Mouse (Mus musculus) embryonic fibroblast, embryonic 13.5 days (primary cell): Measurements from ENCODE around the gene Mpzl1. TPM values are rescaled to one million over a fixed set of nuclear protein-coding genes. Genes with fewer than 3 reads are reported as not detected.
"Not testable (repeated sequence)": the region's sequence is repeated elsewhere in the genome, so short reads cannot be mapped to it uniquely, and the experiment has no call there.

Experiments used
- H3K27ac ChIP-seq: 2 replicates; pipeline ENCODE4 v1.5.1; 2012; ENCODE audit warnings: low read length, control low read depth, inconsistent platforms; ENCODE audit not compliant: insufficient read depth
- H3K4me1 ChIP-seq: 2 replicates; pipeline ENCODE4 v1.6.1; 2011; ENCODE audit warnings: low read length; ENCODE audit not compliant: control insufficient read depth, insufficient read depth
- H3K4me3 ChIP-seq: 2 replicates; pipeline ENCODE4 v1.5.1; 2011; ENCODE audit warnings: mild to moderate bottlenecking, control low read depth, low read length; ENCODE audit not compliant: insufficient read depth
- CTCF ChIP-seq: IDR thresholded peaks from 2 replicates; pipeline ENCODE4 v1.5.1; 2011; ENCODE audit warnings: mild to moderate bottlenecking, control low read depth, low read length, moderate library complexity, borderline replicate concordance; ENCODE audit not compliant: insufficient read depth
- POLR2A ChIP-seq: IDR thresholded peaks from 2 replicates; pipeline ENCODE4 v1.6.1; 2011; ENCODE audit warnings: low read depth, mild to moderate bottlenecking, control low read depth, low read length, moderate library complexity
- polyA plus RNA-seq: library from polyadenylated mRNA; stranded (reverse); fragments of >200 nt; gene quantifications from 2 replicates; pipeline ENCODE4 v1.2.4, GENCODE M21; 2011; ENCODE audit warnings: low read depth; ENCODE audit not compliant: missing spikeins, insufficient read length

The Mpzl1 gene
- polyA plus RNA-seq: 65.4 and 89.6 TPM in 2 replicates

DNA sequence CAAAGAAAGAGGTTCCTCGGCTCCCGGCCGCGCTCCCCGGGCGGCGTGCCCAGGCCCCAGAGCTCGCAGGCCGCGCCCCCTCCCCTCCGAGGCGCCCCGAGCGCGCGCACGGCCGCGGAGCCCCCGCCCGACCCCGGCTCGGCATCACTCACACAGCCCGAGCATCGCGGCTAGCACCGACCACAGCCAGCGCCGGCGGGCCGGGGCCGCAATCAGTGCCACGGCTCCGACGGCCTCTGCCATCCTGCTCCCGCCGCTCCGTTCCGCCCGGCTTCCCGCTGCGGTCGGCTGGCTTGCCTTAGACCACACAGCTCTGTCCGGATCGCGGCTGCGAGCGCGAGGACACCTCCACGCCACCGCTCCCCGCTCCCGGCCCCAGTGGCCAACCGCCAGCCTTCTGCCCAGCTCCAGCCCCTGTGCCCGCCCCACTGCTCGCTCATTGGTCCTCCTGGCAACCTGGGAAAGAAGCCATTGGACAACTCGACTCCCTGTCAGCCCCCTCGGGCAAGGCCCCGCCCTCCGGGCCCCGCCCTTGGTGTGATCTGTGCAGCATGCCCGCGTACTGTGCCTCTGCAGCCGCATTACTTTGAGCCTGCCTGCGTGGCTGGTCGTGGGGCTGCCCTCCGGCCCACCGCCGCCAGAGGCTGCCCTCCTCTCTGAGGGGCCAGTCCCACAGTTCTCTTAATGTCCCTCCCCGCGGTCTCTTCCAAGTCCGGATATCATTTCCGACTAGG, at the start of gene Mpzl1:
TSS of gene Mpzl1 (minus strand) at position 388 of the 734 bp plus-strand sequence.
- Histone ChIP-seq H3K4me1 (peaks cover 7% of the 10 kb centered on the region; the same call in 1 of the 2 replicates), H3K4me3 (peak within 1 kb of the TSS; percentile 87), H3K27ac (peak within 1 kb of the TSS; percentile 60)
- TF ChIP-seq POLR2A (peak; percentile 95), CTCF (no peak)

DNA sequence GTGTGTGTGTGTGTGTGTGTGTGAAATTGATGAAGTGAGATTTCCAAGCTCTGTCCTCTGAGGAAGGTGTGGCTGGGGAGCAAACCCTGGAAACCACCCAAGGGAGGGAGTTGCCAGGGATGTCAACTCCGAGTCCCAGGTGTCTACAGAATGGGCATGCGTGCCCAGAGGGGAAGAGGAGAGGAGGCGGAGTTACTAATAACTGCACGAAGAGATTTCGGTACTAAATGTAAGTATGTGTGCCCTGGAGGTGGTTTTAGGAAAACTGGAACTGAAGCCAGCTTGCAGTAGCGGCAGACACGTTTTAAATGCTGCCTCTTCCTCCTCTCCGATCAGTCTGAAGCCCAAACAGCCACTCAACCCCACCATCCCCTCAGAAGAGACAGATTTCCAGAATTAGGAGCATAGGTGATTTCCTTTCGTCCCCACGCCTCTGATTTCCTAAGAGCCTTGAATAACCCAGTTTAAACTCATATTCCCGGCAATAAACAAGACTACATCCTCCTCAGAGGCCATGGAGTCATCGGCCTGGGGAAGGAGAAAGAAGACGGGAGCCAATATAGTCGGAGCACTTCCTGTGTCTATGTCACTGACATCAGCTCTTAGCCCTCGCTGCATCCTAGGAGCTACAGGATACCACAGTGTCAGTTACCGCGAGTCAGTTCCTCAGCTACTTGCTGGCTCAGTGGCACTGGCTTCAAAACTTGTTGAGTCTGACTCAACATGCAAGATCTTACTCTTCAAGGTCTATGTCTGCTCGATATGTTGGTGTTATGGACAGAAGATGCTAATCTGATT, 47.9 kb upstream of the Mpzl1 start:
- H3K4me3 ChIP-seq: no peak overlapping the region
- no peak overlapping the region for H3K27ac ChIP-seq
- H3K4me1 ChIP-seq: no peaks in the 10 kb centered on the region
- TF ChIP-seq POLR2A (no peak), CTCF (no peak)

DNA sequence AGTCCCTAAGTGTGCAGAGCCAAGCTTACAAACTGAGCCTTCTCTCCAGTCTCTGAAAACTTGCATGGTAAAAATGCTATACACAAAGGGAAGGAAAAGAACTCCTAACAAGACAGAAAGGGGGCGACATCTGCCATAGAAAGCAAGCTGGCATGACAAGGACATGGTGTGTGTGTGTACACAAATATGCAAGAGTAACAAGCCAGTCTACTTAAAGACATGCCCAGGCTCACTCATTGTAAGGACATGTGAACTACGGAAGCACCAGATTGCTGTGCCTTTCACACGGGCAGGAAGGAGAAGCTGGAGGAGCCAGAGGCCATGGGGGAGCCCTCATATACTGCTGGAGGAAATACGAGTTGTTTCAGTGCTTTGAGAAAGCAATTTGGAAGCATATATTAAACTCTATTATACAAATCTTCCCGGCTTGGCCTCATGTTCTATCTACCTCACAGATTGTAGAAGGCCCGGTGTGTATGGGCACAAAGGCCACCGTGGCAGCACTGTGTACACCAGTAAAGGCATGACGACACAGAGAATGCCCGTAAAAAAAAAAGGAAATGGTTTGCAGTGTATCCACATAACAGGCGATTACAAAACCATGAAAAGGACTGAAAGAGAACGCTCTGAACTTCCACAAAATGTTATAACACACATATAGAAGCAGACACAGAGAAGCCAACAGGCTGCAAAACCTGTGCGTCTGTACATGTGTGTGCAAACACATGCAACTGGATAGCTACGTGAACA, 46.9 kb upstream of the Mpzl1 start:
- H3K4me3 ChIP-seq: no peak overlapping the region
- TF ChIP-seq POLR2A (no peak), CTCF (no peak)
- no peaks in the 10 kb centered on the region for H3K4me1 ChIP-seq
- H3K27ac ChIP-seq: no peak overlapping the region

DNA sequence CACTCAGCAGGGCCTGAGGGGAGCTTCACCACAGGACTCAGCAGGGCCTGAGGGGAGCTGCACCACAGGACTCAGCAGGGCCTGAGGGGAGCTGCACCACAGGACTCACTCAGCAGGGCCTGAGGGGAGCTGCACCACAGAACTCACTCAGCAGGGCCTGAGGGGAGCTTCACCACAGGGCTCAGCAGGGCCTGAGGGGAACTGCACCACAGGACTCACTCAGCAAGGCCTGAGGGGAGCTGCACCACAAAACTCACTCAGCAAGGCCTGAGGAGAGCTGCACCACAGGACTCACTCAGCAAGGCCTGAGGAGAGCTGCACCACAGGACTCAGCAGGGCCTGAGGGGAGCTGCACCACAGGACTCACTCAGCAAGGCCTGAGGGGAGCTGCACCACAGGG, 45.7 kb upstream of the Mpzl1 start:
- H3K4me1 ChIP-seq, H3K4me3 ChIP-seq, H3K27ac ChIP-seq: not testable (repeated sequence)

DNA sequence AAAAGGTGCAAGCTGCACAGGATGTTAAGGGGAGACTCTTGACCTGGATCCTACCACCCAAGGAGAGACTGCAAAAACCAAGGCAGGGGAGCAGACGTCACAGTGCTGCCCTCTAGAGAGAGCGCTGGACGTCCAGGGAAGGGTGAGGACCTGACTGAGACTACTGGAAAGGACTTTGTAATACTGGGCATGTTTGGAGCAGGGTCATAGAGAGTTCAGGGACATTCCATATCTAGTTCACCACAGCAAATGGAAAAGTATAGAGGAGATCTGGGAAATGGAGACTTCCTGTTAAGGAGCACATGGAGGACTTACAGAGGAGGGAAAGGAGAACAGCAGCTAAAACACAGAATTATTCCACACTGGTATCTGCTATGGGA, 45.3 kb upstream of the Mpzl1 start:
- Histone ChIP-seq H3K4me3 (no peak overlapping the region), H3K4me1 (no peaks in the 10 kb centered on the region), H3K27ac (no peak overlapping the region)
- TF ChIP-seq CTCF: 0 out of 2 replicates have a peak, but pooled peaks have one; percentile 16
- no peak for TF ChIP-seq POLR2A

DNA sequence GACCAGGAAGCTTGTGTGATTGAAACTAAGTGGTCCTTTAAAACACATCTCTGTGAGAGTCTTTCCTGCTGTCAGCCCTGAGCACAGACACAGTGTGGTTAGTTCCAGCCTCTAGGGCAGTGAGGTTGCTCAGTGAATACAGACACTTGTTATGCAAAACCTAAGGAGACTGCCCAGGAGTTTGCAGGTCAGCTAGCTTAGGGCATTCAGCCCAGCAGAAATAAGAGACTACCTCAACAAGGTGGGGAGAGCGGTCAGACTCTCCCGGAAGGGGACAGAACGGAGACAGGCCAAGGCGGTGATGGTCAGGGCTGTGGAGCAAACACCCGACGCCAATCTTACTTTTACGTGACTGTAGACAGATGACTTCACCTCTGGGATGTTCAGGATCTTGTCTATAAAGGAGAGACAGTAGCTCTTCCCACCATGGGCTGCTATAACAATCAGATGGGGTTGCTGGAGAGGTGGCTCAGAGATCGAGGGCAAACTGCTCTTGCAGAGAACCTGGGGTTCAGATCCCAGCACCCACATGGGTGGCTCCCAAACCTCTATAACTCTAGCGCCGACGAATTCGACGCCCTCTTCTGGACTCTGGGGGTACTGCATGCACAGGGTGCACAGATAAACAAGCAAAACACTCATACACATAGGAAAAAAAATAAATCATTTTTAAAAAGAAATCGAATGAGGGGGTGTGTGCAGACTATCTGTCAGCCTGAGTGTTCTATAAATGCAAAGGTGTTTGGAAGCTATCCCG, 44.7 kb upstream of the Mpzl1 start:
- Histone ChIP-seq H3K4me1 (no peaks in the 10 kb centered on the region), H3K27ac (no peak overlapping the region), H3K4me3 (no peak overlapping the region)
- no peak for TF ChIP-seq POLR2A
- TF ChIP-seq CTCF: no peak

DNA sequence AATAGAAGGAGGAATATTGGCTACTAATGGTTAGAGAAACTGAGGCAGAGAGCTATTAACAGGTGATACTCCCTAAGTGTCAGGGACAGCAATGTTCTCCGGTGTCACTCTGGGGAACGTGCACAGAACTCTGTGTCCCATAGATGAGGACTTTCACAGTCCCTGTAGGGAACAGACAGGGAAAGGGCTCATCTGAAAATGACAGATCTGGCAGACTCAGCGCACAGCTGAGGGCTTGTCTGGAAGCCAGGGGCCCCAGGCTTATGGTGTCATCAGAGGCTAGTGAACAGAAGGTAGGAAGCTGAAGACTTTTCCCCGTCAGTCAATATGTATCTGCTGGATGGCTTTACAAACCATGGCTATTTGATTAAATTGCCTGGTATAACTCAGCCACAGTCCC, 43.2 kb upstream of the Mpzl1 start:
- no peak overlapping the region for H3K4me3 ChIP-seq
- no peak overlapping the region for H3K27ac ChIP-seq
- H3K4me1 ChIP-seq: no peaks in the 10 kb centered on the region
- TF ChIP-seq POLR2A (no peak), CTCF (no peak)

DNA sequence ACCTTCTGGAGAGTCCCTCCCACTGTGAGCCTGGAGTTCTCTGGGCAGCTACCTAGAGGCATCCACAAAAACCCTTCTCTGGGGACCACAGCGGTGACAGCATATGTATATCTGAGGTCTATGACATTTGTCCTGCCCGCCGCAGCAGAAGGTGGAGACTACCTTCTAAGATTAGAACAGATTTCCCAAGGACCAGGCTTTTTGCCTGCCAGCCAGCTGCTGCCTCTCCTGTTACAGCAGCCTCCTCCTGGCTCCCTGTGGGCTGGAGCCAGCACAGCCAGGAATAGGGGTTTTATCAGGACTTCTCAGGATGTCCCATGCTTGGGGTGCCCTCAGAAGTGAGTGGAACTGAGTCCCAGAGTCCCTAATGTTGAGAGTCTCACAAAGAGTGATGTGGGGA, 42.7 kb upstream of the Mpzl1 start:
- TF ChIP-seq CTCF (no peak), POLR2A (no peak)
- no peak overlapping the region for H3K4me3 ChIP-seq
- no peaks in the 10 kb centered on the region for H3K4me1 ChIP-seq
- H3K27ac ChIP-seq: no peak overlapping the region

DNA sequence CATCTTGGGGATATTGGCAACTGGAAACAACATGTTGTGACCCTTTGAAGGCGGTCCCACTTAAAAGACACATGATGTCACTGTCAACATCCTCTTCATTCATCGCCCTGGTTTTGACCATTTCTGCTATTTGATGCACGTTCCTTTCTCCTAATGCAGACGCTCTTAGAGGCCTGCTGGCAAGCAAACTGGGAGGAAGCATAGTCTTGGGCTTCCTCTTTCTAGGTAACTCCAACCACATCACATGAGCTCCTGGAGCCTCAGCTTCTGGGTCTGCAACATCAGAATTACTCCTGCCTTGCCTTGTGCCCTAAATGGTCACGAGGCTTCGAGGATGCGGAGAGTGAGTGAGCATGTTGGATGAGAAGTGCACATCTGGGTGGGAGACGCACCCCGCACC, 40.8 kb upstream of the Mpzl1 start:
- TF ChIP-seq POLR2A: no peak
- TF ChIP-seq CTCF: no peak
- no peak overlapping the region for H3K27ac ChIP-seq
- no peak overlapping the region for H3K4me3 ChIP-seq
- no peaks in the 10 kb centered on the region for H3K4me1 ChIP-seq
